Mouse (Mus musculus) right cerebral cortex, postnatal 25 days (tissue): ENCODE results near the gene Dynlt1b.
"Not testable (repeated sequence)": the region's sequence is repeated elsewhere in the genome, so short reads cannot be mapped to it uniquely, and the experiment has no call there.

Experiments used
- DNase-seq: peaks from one replicate; pipeline ENCODE4 v3.0.0; 2022

The Dynlt1b gene

DNA sequence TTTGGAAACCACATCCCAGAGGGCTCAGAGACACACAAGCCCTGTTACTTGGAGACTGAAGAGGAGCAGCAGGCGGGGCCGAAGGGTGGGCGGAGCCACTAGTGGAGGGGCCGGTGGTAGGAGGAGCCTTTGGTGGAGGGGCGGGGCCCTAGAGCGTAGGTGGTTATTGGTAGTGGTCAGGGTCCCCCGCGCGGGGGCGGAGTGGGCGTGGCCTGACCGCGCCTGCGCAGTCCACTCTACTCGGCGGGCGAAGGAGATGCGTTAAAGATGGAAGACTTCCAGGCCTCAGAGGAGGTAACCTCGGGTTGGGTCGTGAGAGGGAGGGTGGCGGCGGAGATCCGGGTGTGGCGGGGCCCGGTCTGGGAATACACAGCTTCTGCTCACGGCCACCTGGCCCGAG, at the start of gene Dynlt1b:
Gene Dynlt1b, plus strand, starts transcription at position 168 of the 400 bp plus-strand sequence.
- DNase-seq = peak; percentile 100

GRCm38 (mm10) chr17:6380182-6380841, 49.6 kb upstream of the Dynlt1b start:
- DNase-seq = not testable (repeated sequence)

- DNase-seq = not testable (repeated sequence)
Observed at GRCm38 (mm10) chr17:6381071-6381682, 48.7 kb upstream of the Dynlt1b start.

DNA sequence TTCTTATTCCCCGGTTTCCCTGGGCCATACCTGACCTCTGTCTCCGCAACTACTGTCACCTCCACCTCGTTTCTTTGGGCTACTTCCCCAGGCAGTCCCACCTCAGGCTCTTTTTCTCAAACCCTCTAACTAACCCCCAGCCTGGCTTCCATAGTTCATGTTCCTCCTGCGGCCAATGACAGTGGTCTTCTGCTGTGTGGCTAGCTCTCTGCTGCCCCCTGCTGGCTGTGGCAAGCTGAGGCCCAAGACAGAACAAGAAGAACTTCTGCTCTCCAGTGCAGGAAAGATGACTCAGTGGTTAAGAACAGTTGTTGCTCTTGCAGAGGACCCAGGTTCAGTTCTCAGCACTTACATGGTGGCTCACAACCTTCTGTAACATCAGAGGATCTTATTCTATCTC, 43.0 kb upstream of the Dynlt1b start:
- not testable (repeated sequence) for DNase-seq

- not testable (repeated sequence) for DNase-seq
Observed at GRCm38 (mm10) chr17:6387380-6387911, 42.5 kb upstream of the Dynlt1b start.

GRCm38 (mm10) chr17:6389463-6389862, 40.4 kb upstream of the Dynlt1b start:
- not testable (repeated sequence) for DNase-seq

DNA sequence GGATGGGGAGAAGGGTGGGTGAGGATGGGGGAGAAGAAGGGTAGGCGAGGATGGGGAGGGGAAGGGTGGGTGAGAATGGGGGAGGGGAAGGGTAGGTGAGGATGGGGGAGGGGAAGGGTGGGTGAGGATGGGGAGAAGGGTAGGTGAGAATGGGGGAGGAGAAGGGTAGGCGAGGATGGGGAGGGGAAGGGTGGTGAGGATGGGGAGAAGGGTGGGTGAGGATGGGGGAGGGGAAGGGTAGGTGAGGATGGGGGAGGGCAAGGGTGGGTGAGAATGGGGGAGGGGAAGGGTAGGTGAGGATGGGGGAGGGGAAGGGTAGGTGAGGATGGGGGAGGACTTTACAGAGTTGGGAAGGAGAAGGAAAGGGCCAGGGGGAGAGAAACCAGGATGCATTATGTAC, 39.2 kb upstream of the Dynlt1b start:
- DNase-seq = not testable (repeated sequence)

DNA sequence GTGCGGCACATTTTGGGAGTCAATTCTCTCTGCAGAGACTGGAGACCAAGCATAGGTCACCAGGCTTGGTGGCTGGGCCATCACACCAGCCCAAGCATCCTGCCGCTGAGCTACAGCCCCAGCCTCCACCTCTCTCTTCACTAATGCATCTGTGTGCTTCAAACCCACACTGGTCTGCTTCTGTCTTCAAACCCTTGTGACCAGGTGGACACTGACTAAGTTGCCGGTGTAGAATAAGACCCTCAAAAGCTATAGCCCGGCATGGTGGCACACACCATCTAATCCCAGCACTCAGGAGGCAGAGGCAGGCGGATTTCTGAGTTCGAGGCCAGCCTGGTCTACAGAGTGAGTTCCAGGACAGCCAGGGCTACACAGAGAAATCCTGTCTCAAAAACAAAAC, 38.2 kb upstream of the Dynlt1b start:
- DNase-seq = not testable (repeated sequence)

GRCm38 (mm10) chr17:6392473-6393340, 37.2 kb upstream of the Dynlt1b start:
- not testable (repeated sequence) for DNase-seq

- DNase-seq = not testable (repeated sequence)
Observed at GRCm38 (mm10) chr17:6398079-6398478, 31.8 kb upstream of the Dynlt1b start.

- DNase-seq = not testable (repeated sequence)
Observed at GRCm38 (mm10) chr17:6398816-6399215, 31.1 kb upstream of the Dynlt1b start.

DNA sequence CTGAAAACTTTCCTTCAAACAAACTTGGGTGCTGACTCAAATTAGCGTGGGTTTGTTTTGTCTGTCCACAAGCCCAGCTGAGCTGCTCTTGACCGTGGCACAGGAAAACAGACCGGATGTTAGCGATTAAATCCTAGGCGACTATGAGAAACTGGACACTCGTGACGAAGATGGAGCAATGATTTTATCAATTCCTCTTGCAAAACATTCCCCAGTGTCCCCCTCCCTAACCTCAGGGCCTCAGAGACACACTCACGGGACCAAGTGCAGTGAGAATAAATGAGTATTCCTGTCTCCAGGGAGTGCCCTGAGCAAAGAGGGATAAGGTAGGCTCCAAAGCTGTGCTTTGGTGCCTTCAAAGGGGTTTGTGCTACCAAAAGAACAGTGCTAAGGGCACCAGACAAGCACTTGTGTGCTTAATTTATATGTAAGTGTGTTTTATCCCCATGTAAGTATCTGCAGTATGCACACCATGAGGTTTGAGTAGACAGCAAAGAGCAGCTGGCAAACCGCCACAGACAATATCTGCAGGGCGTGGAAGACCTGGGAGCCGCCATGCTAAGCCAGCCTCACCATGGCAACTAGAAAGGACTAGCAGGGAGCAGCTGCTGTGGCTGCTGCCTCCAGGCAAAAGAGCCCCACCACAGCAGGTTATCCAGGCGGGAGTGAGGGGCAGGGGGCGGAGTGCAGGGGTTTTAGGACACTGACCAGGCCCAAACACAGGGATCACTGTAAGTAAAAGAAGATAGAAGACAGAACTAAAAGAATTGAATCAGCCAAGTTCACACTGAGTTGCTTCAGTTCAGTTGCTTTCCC, 30.4 kb upstream of the Dynlt1b start:
- not testable (repeated sequence) for DNase-seq

GRCm38 (mm10) chr17:6400097-6400489, 29.8 kb upstream of the Dynlt1b start:
- not testable (repeated sequence) for DNase-seq

GRCm38 (mm10) chr17:6404493-6404892, 25.4 kb upstream of the Dynlt1b start:
- DNase-seq = not testable (repeated sequence)

- DNase-seq = not testable (repeated sequence)
Observed at GRCm38 (mm10) chr17:6406972-6407371, 22.9 kb upstream of the Dynlt1b start.

- DNase-seq = not testable (repeated sequence)
Observed at GRCm38 (mm10) chr17:6410713-6411213, 19.1 kb upstream of the Dynlt1b start.

DNA sequence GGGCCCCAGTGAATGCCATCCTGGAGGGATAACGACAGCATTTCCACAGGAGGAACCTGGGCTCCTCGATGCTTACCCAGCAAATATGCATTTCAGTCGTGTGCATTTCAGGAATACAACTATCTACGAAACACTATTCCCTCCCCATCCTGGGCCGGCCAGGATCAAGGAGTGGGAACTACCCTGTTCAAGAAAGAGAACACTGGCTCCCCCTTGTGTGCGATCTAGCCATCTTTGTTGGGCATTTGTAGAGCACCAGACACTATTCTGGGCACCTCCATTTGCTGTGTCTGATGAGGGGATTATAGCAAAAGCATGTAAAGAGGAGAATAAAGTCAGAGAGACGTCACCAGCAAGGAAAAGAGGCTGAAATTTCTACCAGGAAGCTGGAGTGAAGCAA, 12.8 kb upstream of the Dynlt1b start:
- DNase-seq = not testable (repeated sequence)

DNA sequence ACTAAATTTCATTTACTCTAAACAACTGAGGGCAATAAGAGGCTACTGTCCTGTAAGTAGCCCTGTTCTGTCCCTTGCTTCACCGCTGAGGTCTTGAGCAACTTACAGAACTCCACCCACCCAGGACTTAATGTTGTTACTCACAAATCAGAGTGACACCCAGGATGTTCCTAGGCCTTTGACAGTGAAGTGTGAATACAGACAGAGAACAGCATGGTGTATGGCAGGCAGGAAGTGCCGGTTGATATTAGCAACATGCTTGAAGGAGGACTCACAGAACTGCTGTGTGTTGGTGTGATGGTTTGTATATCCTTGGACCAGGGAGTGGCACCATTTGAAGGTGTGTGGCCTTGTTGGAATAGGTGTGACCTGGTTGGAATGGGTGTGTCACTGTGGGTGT, 9.4 kb upstream of the Dynlt1b start:
- not testable (repeated sequence) for DNase-seq

GRCm38 (mm10) chr17:6421547-6422326, 8.2 kb upstream of the Dynlt1b start:
- not testable (repeated sequence) for DNase-seq

DNA sequence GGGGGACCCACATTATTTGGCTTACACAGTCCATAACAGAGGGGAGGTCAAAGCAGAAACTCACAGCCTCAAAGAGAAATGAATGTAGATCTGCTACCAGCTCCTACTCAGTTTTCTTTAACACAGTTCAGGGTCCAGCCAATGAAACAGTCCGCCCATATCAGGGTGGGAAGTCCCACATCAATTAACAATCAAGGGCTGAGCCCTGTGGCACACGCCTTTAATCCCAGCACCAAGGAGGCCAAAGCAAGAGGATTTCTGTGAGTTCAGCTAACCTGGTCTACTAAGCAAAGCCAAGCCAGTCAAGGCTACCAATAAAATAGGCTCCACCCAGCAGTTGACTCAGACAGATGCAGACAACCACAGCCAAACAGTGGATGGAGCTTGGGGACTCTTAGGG, 7.5 kb upstream of the Dynlt1b start:
- DNase-seq = not testable (repeated sequence)

- DNase-seq = not testable (repeated sequence)
Observed at GRCm38 (mm10) chr17:6422805-6423204, 7.1 kb upstream of the Dynlt1b start.
